Mouse (Mus musculus) erythroblast, embryonic 14.5 days (primary cell): ENCODE data around the gene Anapc11.

ENCODE experiments used
- GATA1 ChIP-seq: IDR thresholded peaks from 2 replicates; pipeline ENCODE4 v1.6.1; 2012; ENCODE audit warnings: low read length, inconsistent platforms, mixed read lengths
- TAL1 ChIP-seq: IDR thresholded peaks from 3 replicates; pipeline ENCODE4 v1.6.1; 2012; ENCODE audit warnings: low read length, inconsistent platforms, mixed read lengths

- TF ChIP-seq GATA1 (no peak), TAL1 (no peak)
Observed at GRCm38 (mm10) chr11:120618619-120619535, 20.7 kb downstream of the Anapc11 start.
